Mouse (Mus musculus): ENCODE measurements at regions not wholly inside any gene's neighbourhood (a gene's known extent, or its start where the extent isn't known, plus 50 kb on each side); places are given as distances from the start of the nearest gene placed in this dataset.

- no peak for DNase-seq (ENCODE audit: low read depth)
These were observed 81.1 kb upstream of the Gpc5 start for GRCm38 (mm10) chr14:115010877-115011276.

DNA sequence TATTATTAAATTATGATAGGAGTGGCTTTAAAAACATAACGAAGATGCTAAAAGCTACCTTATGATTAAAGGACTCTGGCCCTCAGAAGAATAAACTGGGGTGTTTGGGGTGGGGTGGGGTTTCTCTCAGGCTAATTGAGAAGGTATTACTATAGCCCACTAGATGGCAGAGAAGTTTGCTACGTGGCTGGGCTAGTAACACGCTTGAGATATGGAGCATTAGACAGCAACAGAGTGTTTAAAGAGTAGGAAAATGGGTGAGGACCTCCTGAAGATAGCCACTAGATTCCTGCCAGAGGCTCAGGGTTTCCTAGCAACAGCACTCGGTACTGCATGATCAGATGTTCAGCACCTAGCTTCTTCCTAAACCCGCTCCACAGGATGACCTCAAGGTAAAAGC, 76.7 kb upstream of the Gpc5 start:
- no peak for DNase-seq (ENCODE audit: low read depth)

DNA sequence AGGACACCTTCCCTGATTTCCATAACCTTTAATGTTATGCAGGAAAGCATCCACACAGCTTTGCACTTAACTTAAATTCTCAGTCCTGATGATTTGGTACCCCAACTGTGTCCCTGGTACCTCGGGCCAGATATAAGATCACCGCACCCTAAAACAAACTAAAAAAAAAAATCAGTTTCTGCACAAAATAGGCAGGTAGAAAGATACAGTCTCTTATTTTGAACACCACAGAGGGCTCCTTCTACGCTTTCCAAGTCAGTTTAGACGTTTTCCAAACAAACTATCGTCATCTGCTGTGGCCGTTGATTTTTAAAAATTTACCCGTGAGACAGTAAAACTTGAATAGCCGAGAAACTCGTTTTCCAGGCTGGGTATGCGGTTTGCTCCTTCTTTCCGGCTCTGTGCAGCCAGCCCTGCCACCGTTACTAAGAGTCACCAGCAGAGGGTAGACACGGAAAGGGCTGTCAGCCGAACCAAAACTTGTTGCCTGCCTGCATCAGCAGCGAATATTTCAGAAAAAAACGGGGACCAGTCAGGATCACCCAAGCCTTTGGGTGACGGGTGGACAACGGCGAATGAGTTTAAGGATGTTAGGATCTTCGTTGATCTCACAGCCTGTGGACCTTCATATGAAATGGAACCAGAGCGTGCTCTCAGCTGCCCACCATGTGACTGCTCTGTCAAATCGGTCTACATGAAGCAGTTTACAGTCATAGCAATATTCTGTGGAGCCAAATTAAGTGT, 74.4 kb upstream of the Gpc5 start:
- peak; percentile 48 for DNase-seq (ENCODE audit: low read depth)

DNA sequence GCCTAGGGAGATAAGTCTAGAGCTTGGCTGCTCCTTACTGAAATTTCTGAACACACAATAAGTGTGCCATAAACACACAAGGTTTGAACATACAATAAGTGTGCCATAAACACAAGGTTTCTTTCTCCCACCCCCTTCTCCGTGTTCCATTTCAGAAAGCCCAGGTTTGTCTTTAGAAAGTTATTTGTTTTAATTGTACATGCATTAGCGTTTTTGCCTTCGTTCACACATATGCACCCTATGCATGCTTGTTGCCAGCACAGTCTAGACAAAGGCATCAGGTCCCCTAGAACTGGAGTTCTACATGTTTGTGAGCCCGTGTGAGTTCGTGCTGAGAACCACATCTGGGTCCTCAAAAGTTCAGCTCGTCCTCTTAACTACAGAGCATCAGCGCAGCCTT, 64.0 kb upstream of the Gpc5 start:
- no peak for DNase-seq (ENCODE audit: low read depth)

DNA sequence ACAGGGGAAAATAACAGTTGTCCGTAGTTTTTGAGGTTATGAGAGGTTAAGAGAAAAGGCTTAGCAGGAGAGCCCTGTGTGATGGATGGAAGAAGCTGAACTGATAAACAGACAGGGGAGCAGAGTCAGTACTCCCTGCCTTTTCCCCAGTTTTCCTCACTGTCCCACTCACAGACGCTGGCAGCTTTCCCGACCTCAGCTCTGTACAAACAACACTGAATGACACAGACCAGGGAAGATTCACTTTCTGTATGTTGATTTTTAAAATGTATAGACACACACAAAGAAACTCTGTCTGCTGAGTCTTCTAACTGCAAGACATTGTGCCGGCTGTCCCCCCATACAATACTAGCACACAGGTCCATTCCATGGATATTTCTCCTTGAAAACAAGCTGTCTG, 60.3 kb upstream of the Gpc5 start:
- DNase-seq (ENCODE audit: low read depth): no peak

- no peak for DNase-seq (ENCODE audit: low read depth)
These were observed 58.5 kb upstream of the Gpc5 start for GRCm38 (mm10) chr14:115033375-115033969.

DNA sequence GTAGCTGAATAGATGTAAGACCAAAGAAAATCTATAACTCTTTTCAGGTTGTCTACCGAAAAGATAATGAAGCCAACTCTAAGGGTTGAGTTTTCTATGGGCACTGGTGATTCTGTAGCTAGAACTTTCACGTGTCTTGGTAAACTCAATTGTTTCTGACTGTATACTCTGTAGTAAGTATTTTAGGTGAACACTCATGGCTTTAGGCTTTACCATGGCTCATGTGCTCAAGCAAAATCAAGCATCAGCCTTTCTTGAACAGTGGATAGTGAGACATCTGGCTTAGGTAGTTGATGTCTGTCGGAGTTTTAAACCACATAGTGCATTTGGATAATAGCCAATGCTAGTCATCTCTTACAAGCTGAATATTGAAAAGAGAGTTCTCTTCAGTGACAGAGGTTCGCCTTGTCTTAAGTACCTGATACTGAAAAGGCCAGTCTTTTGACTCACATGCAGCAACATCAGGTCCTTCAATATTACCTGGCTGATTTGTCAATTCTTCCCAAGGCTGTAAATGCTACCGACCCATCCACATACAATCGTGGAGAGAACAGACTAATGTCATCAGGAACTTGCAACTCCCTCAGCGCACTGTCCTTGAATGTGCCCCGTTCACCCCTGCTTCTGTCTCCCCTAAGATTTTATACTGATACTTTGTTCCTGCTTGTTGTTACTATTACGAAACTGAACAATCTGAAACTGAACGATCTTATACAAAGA, 57.1 kb upstream of the Gpc5 start:
- DNase-seq (ENCODE audit: low read depth): no peak

DNA sequence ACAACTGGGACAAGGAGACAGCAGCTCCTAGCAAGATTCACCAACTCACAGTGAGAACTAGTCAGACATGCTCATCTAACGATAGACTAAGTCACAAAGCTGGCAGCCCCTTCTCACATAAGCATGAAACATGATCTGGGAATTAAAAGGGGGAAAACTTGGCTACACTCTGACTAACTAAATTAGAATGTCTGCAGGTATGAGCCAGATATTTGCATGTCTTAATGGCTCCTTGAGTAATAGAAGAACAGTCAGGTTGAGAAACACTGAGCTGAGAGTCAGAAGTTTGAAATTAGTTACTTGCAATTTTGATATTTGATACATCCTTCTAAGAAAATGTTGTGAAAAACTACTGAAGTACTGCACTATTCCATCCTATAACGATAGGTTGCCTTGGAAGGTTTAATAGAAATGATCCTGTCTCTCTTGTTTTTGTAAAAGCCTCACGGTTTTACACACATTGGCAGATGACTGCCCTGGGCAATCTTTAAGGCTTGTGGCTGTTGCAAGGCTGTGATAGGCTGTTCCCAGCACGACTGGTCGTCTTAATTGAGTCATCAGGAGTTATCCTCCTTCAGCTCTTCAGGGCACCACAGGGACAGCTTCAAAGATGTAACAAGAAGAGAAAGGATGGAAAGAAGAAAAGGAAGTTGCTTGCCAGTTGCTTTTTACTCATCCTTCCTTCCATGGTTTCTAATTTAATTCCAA, 54.8 kb upstream of the Gpc5 start:
- no peak for DNase-seq (ENCODE audit: low read depth)

- no peak for DNase-seq (ENCODE audit: low read depth)
These were observed 53.2 kb upstream of the Gpc5 start for GRCm38 (mm10) chr14:115038788-115039187.

DNA sequence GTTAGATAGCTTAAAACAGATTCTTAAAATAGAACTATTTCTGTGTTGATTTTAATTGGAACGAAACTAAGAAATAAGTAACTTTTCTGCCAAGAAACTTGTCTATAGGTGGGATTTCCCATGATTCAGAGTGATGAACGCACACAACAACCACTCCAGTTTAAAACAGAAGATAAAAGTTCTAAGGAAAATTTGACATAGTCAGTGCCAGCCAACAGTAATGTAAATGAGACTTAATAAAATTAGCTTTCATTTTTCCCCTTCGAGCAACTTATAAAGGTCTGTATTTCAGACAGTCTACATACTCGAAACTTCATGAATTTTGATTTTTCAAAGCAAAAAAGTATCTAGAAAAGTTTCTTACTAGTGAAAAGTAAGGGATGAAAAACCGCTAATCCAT, 52.5 kb upstream of the Gpc5 start:
- DNase-seq (ENCODE audit: low read depth): no peak

DNA sequence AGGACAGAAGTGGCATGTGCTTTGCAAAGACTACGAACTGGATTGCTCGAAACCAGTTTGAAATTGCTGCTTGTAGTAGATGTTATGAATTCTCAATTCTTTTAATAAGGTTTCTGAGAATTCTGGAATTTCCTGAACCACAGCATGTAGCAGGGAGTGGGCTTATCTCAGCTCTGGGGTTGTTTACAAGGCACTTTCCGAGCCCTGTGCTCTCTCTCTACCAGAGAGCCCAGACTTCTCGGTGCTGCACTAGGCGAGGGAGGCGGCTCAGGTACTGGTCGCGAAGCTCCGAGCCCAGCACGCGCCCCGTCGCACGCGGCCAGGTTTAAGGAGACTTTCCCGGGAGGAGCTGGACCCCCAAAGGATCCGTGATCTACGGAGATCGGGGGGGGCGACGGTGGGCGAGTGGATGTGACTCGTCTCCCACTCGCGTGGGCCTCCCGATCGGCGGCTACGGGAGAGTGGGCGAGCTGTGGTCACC, 51.9 kb upstream of the Gpc5 start:
- peak; percentile 35 for DNase-seq (ENCODE audit: low read depth)

DNA sequence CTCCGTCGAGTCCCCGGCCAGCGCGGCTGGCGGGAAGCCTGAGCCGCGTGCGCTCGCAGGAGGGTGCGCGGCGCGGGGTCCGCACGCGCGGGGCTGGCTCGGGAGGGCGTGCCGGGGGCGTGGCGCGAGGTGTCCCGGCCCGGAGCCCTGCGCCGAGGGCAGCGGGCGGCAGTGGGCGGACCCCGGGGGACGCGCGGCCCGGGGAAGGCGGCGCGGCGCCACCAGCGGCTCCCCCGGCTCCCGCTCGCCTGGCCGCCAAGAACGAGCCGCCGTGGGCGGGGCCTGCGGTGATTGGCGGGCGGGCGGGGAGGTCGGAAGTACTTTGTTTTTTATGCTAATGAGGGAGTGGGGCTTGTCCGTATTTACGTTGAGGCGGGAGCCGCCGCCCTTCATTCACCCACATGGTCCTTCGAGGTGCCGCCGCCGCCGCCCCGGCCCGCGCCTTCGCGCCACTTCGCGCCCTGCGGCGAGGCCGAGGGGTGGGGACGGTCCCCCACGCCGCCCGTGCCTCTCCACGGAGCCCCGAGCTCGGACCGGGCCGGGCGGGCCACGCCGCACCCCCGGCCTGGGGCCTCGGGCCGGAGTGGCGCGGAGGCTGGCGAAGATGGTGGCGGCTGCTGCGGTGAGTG, 51.3 kb upstream of the Gpc5 start:
- DNase-seq (ENCODE audit: low read depth): peak; percentile 83

DNA sequence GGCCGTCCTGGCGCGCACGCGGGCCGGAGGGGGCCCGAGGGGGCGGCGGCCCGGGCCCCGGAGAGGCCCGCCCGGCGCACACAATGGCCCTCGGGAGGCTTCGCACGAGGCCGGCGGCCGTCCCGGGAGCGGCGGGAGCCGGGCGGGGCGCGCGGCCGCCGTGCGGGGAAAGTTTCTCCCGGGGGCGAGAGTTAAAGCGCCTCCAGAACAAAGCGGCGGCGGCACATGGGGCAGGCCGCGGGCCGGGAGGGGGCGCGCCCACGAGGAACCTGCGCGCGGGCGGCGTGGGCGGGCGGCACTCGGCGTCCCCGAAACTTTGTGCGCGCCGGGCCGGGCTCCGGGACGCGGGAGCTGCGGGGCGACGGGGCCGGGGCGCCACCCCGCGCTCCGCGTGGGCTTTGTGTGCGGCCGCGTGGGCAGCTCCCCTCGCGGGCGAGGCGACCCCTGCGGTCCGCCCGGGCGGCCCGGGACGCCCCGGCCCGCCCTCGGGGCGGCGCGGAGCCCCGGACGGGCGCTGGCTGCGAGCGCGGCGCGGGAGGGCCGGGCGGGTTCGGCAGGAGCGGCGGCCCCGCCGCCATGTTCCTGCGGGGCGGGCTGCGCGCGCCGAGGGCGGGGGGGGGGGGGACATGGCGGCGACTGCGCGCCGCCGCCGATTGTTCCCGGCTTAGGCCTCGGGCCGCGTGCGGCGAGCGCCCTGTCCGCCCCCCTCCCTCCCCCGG, 50.5 kb upstream of the Gpc5 start:
- DNase-seq (ENCODE audit: low read depth): no peak

DNA sequence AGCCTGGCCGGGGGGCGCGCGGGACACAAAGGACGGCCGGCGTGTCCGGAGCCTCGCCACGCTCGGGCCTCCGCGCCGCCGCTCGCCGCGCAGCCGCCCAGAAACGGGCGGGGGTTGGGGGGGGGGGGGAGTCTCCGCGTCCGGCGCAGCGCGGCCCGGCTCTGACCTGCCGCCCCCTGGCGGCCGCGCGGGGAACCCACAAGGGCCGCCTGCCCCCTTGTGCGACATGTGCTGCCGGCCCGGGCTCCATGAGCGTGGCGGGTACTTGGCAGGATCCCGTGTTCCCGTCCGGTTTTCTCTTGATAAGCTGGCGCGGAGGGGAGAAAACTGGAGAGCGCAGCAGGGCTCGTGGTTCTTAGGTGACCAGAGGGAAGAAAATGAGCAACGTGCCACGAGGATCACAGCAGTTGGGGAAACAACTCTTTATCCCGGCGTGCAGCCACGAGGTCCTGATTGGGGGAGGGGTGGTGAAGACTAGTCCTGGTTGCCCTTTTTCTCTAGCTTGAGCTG, 49.9 kb upstream of the Gpc5 start:
- peak; percentile 50 for DNase-seq (ENCODE audit: low read depth)
